Comparison of ENCODE assay signal across 8 mouse cellular contexts in genomic region chr19:8838041-8838730, GRCm38 (mm10). TPM values are rescaled to one million over a fixed set of nuclear protein-coding genes. Genes with fewer than 3 reads are reported as not detected.
DNase-seq lines count a peak whose midpoint lies in the region; ATAC-seq and TF ChIP-seq lines count a peak whose summit lies in the region.

No protein-coding gene starts in this region.

- no peak for DNase-seq in spleen, adult 2 months (ENCODE audit: low read depth in 1 of 2, low spot score in 2 of 2)
- no peak for DNase-seq in spleen, adult 12 weeks (ENCODE audit: low spot score)
- peak; percentile 80 for DNase-seq in cerebellum, adult 9-11 months
- DNase-seq in kidney, postnatal 10 days: peak; percentile 79
- DNase-seq in lung, postnatal 4 days: peak; percentile 43 to 49
- DNase-seq in stomach, postnatal 0 days (ENCODE audit: low spot score): no peak
- no peak for DNase-seq in MN1 (ENCODE audit: low spot score)

- no peak for TF ChIP-seq POLR2A in spleen, adult 2 months (IDR thresholded peaks at IDR 0.05; ENCODE audit: low read depth, low read length)

- no peak for TF ChIP-seq EP300 in stomach, postnatal 0 days (optimal IDR thresholded peaks at IDR 0.05)

- H3K4me2 ChIP-seq in heart, embryonic 16.5 days (ENCODE audit: low read depth, low read length): peak overlapping the region; percentile 99
- peak overlapping the region; percentile 81 for H3K4me2 ChIP-seq in stomach, postnatal 0 days (replicated peaks; ENCODE audit: low read depth)

- no peaks in the 10 kb centered on the region for H3K27me3 ChIP-seq in spleen, adult 2 months (ENCODE audit: control insufficient read depth, insufficient read depth, low read length)
- H3K27me3 ChIP-seq in heart, embryonic 16.5 days (ENCODE audit: control insufficient read depth, insufficient read depth, low read length): no peaks in the 10 kb centered on the region
- no peaks in the 10 kb centered on the region for H3K27me3 ChIP-seq in stomach, postnatal 0 days (ENCODE audit: control insufficient read depth, insufficient read depth, low read length)

- H3K4me1 ChIP-seq in spleen, adult 2 months (ENCODE audit: control insufficient read depth, insufficient read depth, insufficient read length): peaks cover 10% of the 10 kb centered on the region; the same call in 1 of the 2 replicates
- peaks cover 26% of the 10 kb centered on the region for H3K4me1 ChIP-seq in heart, embryonic 16.5 days (ENCODE audit: control insufficient read depth, insufficient read depth, low read length)
- no peaks in the 10 kb centered on the region for H3K4me1 ChIP-seq in stomach, postnatal 0 days (replicated peaks; ENCODE audit: control insufficient read depth, insufficient read depth)

- H3K36me3 ChIP-seq in spleen, adult 2 months (ENCODE audit: control insufficient read depth, insufficient read depth, low read length): peaks cover 9% of the 10 kb centered on the region
- H3K36me3 ChIP-seq in heart, embryonic 16.5 days (ENCODE audit: control insufficient read depth, insufficient read depth): peaks cover 20% of the 10 kb centered on the region
- H3K36me3 ChIP-seq in stomach, postnatal 0 days (ENCODE audit: control insufficient read depth, insufficient read depth, low read length): peaks cover 5% of the 10 kb centered on the region; the same call in 1 of the 2 replicates

- peak overlapping the region; percentile 89 for H3K27ac ChIP-seq in spleen, adult 2 months (ENCODE audit: insufficient read depth, low read length)
- H3K27ac ChIP-seq in heart, embryonic 16.5 days (ENCODE audit: low read length): peak overlapping the region; percentile 98
- peak overlapping the region; percentile 96 for H3K27ac ChIP-seq in stomach, postnatal 0 days (replicated peaks)

- H3K9me3 ChIP-seq in heart, embryonic 16.5 days (replicated peaks; ENCODE audit: control insufficient read depth, low read length): no peaks in the 10 kb centered on the region
- no peaks in the 10 kb centered on the region for H3K9me3 ChIP-seq in stomach, postnatal 0 days (ENCODE audit: control insufficient read depth, low read length)

- no peak for TF ChIP-seq CTCF in spleen, adult 2 months (IDR thresholded peaks at IDR 0.05; ENCODE audit: extremely low read depth, insufficient read depth, insufficient read length, insufficient replicate concordance)
- no peak for TF ChIP-seq CTCF in stomach, postnatal 0 days (IDR thresholded peaks at IDR 0.05; ENCODE audit: low read depth)

- 32% methylated on average over 15 of the region's 15 CpGs for WGBS in spleen, adult 2 months
- 15% methylated on average over 15 of the region's 15 CpGs for WGBS in heart, embryonic 16.5 days
- 22% methylated on average over 15 of the region's 15 CpGs for WGBS in stomach, postnatal 0 days

- peak overlapping the region; percentile 86 for H3K9ac ChIP-seq in heart, embryonic 16.5 days (ENCODE audit: low read length)
- H3K9ac ChIP-seq in stomach, postnatal 0 days (ENCODE audit: low read length): peak overlapping the region; percentile 88

- peak overlapping the region; percentile 69 for H3K4me3 ChIP-seq in spleen, adult 2 months (ENCODE audit: extremely low read depth, insufficient read depth, insufficient read length)
- H3K4me3 ChIP-seq in heart, embryonic 16.5 days (ENCODE audit: low read length): peak overlapping the region; percentile 74
- H3K4me3 ChIP-seq in stomach, postnatal 0 days (ENCODE audit: low read depth, low read length): peak overlapping the region; percentile 61

- ATAC-seq in heart, embryonic 16.5 days (replicated peaks; ENCODE audit: extremely low read depth, insufficient read depth, low FRiP score): peak; percentile 15; the same call in 1 of the 2 replicates
- ATAC-seq in stomach, postnatal 0 days (ENCODE audit: low FRiP score, low TSS enrichment): peak; percentile 2; the same call in 1 of the 2 replicates

RNA-seq across cellular contexts. Expression of gene Gng3, which starts 0.8 kb away (rescaled TPM):
- 0.05 and 0.09 TPM in 2 replicates for polyA plus RNA-seq in spleen, adult 2 months (2012; rRNA removed)
- polyA plus RNA-seq in heart, embryonic 16.5 days (2015; fragmentation: Nextera tagmentation; extraction: Ambion mirVana): 1.2 and 1.4 TPM in 2 replicates
- polyA plus RNA-seq in stomach, postnatal 0 days (2015; fragmentation: Nextera tagmentation; extraction: Ambion mirVana): 7.7 and 8.6 TPM in 2 replicates

RNA-seq across cellular contexts. Expression of gene Bscl2, which starts 0.9 kb away (rescaled TPM):
- polyA plus RNA-seq in spleen, adult 2 months (2012; rRNA removed): 91.7 and 116 TPM in 2 replicates
- 43.9 and 44.3 TPM in 2 replicates for polyA plus RNA-seq in heart, embryonic 16.5 days (2015; fragmentation: Nextera tagmentation; extraction: Ambion mirVana)
- polyA plus RNA-seq in stomach, postnatal 0 days (2015; fragmentation: Nextera tagmentation; extraction: Ambion mirVana): 75.9 and 79.4 TPM in 2 replicates

RNA-seq across cellular contexts. Expression of gene AC129217.1, which starts 8.6 kb away (rescaled TPM):
- polyA plus RNA-seq in spleen, adult 2 months (2012; rRNA removed): not detected in 2 replicates
- not detected in 2 replicates for polyA plus RNA-seq in heart, embryonic 16.5 days (2015; fragmentation: Nextera tagmentation; extraction: Ambion mirVana)
- polyA plus RNA-seq in stomach, postnatal 0 days (2015; fragmentation: Nextera tagmentation; extraction: Ambion mirVana): not detected in 2 replicates

RNA-seq across cellular contexts. Expression of gene Lrrn4cl, which starts 12.4 kb away (rescaled TPM):
- 0.23 and 0.27 TPM in 2 replicates for polyA plus RNA-seq in spleen, adult 2 months (2012; rRNA removed)
- 1.9 and 2.8 TPM in 2 replicates for polyA plus RNA-seq in heart, embryonic 16.5 days (2015; fragmentation: Nextera tagmentation; extraction: Ambion mirVana)
- 2.3 and 2.6 TPM in 2 replicates for polyA plus RNA-seq in stomach, postnatal 0 days (2015; fragmentation: Nextera tagmentation; extraction: Ambion mirVana)

RNA-seq across cellular contexts. Expression of gene Hnrnpul2, which starts 18.4 kb away (rescaled TPM):
- polyA plus RNA-seq in spleen, adult 2 months (2012; rRNA removed): 22.0 and 25.4 TPM in 2 replicates
- 3.2 and 3.3 TPM in 2 replicates for polyA plus RNA-seq in heart, embryonic 16.5 days (2015; fragmentation: Nextera tagmentation; extraction: Ambion mirVana)
- polyA plus RNA-seq in stomach, postnatal 0 days (2015; fragmentation: Nextera tagmentation; extraction: Ambion mirVana): 3.6 and 3.9 TPM in 2 replicates

Comparison
In these comparisons a context has a peak if more than half of its experiments do, and no peak if none do; other contexts are left out.
1. DNase-seq: peak in cerebellum, adult 9-11 months (single experiment), kidney, postnatal 10 days (single experiment) and lung, postnatal 4 days (2 of 2); none in spleen, adult 2 months (0 of 2), spleen, adult 12 weeks (single experiment), stomach, postnatal 0 days (single experiment) and MN1 (single experiment).
2. Peak in every context shown above with its lines, with median percentiles within 50 percentile points of each other: H3K27ac ChIP-seq and H3K4me3 ChIP-seq.